Mouse (Mus musculus) kidney, postnatal 10 days (tissue): ENCODE data around the gene Zfp462.

Experiments
- DNase-seq: peaks from one replicate; pipeline ENCODE4 v3.0.0; 2021; ENCODE audit warnings: mixed read lengths

Gene Zfp462

GRCm38 (mm10) chr4:54998146-54998841 lies 53.4 kb downstream of the Zfp462 start:
- no peak for DNase-seq

- no peak for DNase-seq
Measured at GRCm38 (mm10) chr4:54999556-54999955, 54.7 kb downstream of the Zfp462 start.

GRCm38 (mm10) chr4:55001386-55001785 lies 56.5 kb downstream of the Zfp462 start:
- peak; percentile 46 for DNase-seq

GRCm38 (mm10) chr4:55003128-55003527 lies 58.3 kb downstream of the Zfp462 start:
- DNase-seq, result peak; percentile 57

GRCm38 (mm10) chr4:55005066-55005465 lies 60.2 kb downstream of the Zfp462 start:
- DNase-seq, result peak; percentile 67

GRCm38 (mm10) chr4:55005521-55005969 lies 60.7 kb downstream of the Zfp462 start:
- DNase-seq, result peak; percentile 53

GRCm38 (mm10) chr4:55006024-55006423 lies 61.2 kb downstream of the Zfp462 start:
- no peak for DNase-seq

- no peak for DNase-seq
Measured at GRCm38 (mm10) chr4:55008616-55009015, 63.8 kb downstream of the Zfp462 start.

GRCm38 (mm10) chr4:55011391-55011790 lies 66.5 kb downstream of the Zfp462 start:
- DNase-seq, result no peak

GRCm38 (mm10) chr4:55013563-55014248 lies 68.9 kb downstream of the Zfp462 start:
- peak; percentile 36 for DNase-seq

- DNase-seq, result peak; percentile 51
Measured at GRCm38 (mm10) chr4:55014731-55015463, 70.0 kb downstream of the Zfp462 start.

GRCm38 (mm10) chr4:55015517-55015916 lies 70.7 kb downstream of the Zfp462 start:
- no peak for DNase-seq

GRCm38 (mm10) chr4:55026109-55026646 lies 81.3 kb downstream of the Zfp462 start:
- peak; percentile 56 for DNase-seq

GRCm38 (mm10) chr4:55030401-55030800 lies 85.6 kb downstream of the Zfp462 start:
- DNase-seq, result no peak

- DNase-seq, result no peak
Measured at GRCm38 (mm10) chr4:55032317-55032930, 87.6 kb downstream of the Zfp462 start.

- no peak for DNase-seq
Measured at GRCm38 (mm10) chr4:55033452-55033851, 88.6 kb downstream of the Zfp462 start.

- DNase-seq, result no peak
Measured at GRCm38 (mm10) chr4:55038139-55038538, 93.3 kb downstream of the Zfp462 start.

GRCm38 (mm10) chr4:55040258-55040964 lies 95.6 kb downstream of the Zfp462 start:
- DNase-seq, result peak; percentile 23

GRCm38 (mm10) chr4:55041106-55041730 lies 96.4 kb downstream of the Zfp462 start:
- DNase-seq, result no peak

- DNase-seq, result no peak
Measured at GRCm38 (mm10) chr4:55042573-55042972, 97.7 kb downstream of the Zfp462 start.

GRCm38 (mm10) chr4:55047266-55047665 lies 102.4 kb downstream of the Zfp462 start:
- DNase-seq, result no peak
